Mouse (Mus musculus): ENCODE data around the gene Ldhc.
A peak's percentile ranks its signal among the peaks of the same experiment; 100 is the strongest.
"Not testable (repeated sequence)": the region's sequence is repeated elsewhere in the genome, so short reads cannot be mapped to it uniquely, and the experiment has no call there.

The Ldhc gene

GRCm38 (mm10) chr7:46842278-46842677, 18.7 kb upstream of the Ldhc start:
- no peak for DNase-seq (ENCODE audit: low read depth, low spot score)

GRCm38 (mm10) chr7:46843576-46843975, 17.4 kb upstream of the Ldhc start:
- no peak for DNase-seq (ENCODE audit: low read depth, low spot score)

GRCm38 (mm10) chr7:46845211-46845977, 15.6 kb upstream of the Ldhc start:
- DNase-seq (ENCODE audit: low read depth, low spot score), result peak; percentile 96

GRCm38 (mm10) chr7:46845978-46846485, 15.0 kb upstream of the Ldhc start:
- DNase-seq (ENCODE audit: low read depth, low spot score), result peak; percentile 66

- DNase-seq (ENCODE audit: low read depth, low spot score), result peak; percentile 79
Measured at GRCm38 (mm10) chr7:46846486-46847244, 14.3 kb upstream of the Ldhc start.

- DNase-seq (ENCODE audit: low read depth, low spot score), result no peak
Measured at GRCm38 (mm10) chr7:46849287-46849686, 11.7 kb upstream of the Ldhc start.

GRCm38 (mm10) chr7:46851026-46851425, 10.0 kb upstream of the Ldhc start:
- no peak for DNase-seq (ENCODE audit: low read depth, low spot score)

GRCm38 (mm10) chr7:46852666-46853065, 8.3 kb upstream of the Ldhc start:
- no peak for DNase-seq (ENCODE audit: low read depth, low spot score)

GRCm38 (mm10) chr7:46853365-46853764, 7.6 kb upstream of the Ldhc start:
- DNase-seq (ENCODE audit: low read depth, low spot score), result no peak

DNA sequence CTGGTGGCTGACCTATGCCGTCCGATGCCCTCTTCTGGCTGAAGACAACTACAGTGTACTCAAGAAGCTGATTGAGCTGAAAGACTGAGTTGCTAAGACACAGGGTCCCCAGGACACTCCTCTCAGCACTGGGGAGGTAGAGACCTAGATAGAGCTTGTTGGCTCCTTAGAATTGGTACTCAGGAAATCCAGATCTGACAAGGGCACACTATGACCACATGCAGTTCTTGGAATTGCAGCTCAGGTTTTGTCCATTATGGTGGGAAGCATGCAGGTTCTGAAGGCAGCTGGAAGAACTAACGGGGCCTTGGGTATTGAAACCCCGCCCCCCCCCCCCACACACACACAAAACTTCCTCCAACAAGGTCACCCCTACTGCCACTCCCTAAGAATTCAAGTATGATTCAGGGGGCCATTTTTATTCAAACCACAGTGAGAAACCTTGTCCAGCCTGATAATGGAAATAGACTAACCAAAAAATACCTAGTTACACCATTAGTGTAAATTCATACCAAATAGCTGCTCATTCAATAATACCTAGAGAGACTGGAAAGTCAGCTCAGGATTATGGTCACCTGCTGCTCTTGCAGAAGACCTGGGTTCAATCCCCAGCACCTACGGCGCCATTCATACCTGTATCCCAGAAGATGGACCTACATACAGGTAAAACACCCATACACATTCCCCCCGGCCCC, 5.0 kb upstream of the Ldhc start:
- DNase-seq (ENCODE audit: low read depth, low spot score), result no peak

DNA sequence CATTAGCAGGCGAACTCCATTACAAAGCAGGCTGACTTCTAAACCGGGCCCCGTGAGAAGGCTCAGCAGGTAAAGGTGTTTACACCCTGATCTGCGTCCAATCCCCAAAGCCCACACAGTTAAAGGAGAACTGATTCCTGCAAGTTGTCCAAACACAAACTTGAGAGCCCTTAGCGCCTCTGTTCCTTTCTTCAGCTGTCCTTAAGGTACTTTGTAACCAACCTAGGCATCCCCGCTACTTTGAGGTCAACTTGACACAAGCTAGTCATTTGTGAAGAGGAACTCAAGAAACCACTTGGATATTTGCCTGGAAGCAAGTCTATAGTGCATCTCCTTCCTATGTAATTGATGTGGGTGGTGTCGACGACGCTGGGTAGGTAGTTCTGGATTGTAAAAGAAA, 3.6 kb upstream of the Ldhc start:
- no peak for DNase-seq (ENCODE audit: low read depth, low spot score)

- DNase-seq (ENCODE audit: low read depth, low spot score), result peak; percentile 58
Measured at GRCm38 (mm10) chr7:46859031-46859430, 2.0 kb upstream of the Ldhc start.

GRCm38 (mm10) chr7:46871988-46872387, 11.0 kb downstream of the Ldhc start:
- DNase-seq (ENCODE audit: low read depth, low spot score), result no peak

DNA sequence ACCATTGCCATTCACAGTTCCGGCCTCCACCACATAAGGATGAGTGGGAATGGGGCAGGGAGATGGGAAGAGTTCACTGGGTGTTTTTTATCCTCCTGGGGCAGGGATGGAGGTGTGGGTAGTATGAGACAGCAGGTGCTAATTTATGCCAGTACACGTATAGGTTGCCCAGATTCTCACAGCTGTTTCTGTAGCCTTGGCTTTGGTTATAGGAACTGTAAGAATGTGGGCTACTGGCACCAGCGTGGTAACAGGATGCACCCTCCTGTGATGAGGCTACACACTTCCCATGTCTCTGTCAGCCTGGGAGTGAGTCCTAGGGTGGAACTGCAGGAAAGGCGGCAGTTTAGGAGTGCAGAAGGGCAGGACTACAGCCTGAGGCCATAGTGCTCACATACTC, 15.8 kb downstream of the Ldhc start:
- DNase-seq (ENCODE audit: low read depth, low spot score), result peak; percentile 65

DNA sequence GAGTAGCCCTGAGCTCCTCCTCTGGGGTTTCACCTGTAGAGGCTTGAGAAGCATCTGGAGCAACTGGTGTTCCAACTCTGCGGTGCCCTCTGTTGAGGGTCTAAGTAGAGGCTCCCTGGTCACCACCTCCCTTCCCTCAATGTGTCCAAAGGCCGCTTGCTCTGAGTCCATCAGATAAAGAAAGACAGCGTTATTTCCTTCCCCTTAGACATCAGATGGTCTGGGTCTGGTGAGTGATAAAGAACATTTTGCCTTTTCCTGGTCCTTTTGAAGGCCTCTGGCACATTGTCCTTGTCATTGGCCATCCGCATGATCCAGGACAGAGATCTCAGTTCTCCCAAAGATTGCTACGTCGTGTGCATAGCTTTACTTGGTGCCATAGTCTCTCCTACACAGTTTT, 16.3 kb downstream of the Ldhc start:
- DNase-seq (ENCODE audit: low read depth, low spot score), result no peak

DNA sequence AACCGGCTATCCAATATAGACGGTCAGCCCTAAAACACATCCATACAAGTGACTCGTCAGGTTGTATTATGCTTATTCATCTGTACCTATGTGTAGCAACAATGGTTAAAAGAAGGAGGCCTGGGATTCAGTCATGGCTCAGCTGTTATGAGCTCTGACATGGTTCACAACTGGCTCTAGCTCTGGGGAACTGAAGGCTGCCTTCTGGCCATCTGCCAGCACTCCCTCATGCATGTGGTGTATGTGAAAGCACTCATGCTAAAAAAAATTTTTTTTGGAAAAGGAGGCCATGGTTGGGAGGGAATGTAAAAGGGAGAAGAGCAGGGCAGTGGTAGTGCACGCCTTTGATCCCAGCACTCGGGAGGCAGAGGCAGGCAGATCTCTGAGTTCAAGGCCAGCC, 18.8 kb downstream of the Ldhc start:
- no peak for DNase-seq (ENCODE audit: low read depth, low spot score)

DNA sequence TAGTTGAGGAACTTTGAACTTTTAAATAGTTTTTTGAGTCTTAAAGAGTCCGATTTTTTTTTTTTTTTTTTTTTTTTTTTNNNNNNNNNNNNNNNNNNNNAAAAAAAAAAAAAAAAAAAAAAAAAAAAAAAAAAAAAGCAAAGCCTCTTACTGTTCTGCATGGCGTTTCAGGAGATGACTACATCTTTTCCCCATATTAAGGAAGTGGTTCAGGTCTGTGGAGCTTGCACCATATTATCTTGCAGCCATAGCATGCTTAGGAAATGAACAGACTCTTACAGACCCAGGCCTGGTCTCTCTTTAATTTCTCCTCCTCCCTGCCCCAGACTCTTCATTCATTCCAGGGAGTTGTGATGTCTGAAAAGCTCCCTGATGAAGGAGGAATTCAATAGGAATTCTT, 20.0 kb downstream of the Ldhc start:
- no peak for DNase-seq (ENCODE audit: low read depth, low spot score)

- not testable (repeated sequence) for DNase-seq (ENCODE audit: low read depth, low spot score)
Measured at GRCm38 (mm10) chr7:46881941-46882340, 20.9 kb downstream of the Ldhc start.

DNA sequence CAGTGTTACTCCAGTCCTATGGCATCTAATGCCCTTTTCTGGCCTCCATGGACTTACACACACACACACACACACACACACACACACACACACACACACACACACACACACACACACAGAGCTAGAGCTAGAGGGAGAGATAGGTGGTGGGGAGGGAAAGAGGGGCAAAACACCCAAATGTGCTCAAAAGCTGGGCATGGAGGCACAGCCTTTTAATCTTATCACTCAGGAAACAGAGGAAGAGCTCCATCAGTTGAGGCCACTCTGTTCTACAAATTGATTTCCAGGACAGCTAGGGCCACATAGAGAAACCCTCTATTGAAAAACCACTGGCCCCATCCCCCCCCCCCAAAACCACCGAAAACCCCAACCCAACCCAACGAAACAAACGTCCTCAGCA, 22.3 kb downstream of the Ldhc start:
- no peak for DNase-seq (ENCODE audit: low read depth, low spot score)

DNA sequence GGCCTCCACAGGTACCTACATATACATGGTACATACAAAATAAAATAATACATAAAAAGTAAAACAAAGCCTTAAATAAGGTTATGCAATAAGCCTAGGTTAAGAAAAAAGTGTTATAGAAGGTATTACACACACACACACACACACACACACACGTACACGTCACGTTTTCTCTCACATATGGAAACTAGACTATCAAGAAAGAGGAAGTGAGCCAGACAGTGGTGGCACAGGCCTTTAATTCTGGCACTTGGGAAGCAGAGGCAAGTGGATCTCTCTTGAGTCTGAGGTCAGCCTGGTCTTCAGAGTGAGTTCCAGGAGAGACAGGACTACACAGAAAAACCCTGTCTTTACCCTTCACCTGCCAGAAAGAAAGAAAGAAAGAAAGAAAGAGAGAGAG, 34.5 kb downstream of the Ldhc start:
- no peak for DNase-seq (ENCODE audit: low read depth, low spot score)

DNA sequence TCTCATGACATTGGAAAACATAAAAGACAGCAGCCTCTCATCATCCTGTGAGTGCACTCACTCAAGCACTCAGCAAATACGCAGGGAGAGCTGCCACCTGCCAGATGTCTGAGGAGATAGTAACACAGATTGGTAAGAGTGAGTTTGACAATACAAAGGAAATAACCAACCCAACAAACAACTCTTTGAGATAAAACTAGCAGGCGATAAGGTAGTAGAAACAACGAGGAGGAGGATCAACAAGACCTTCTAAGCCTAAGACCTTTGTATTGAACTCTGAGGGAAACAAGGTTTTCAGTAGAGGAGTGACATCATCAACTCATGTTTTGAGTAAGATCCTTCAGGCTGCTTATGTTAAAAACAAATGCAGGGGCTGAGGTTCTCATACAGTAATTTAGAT, 38.3 kb downstream of the Ldhc start:
- no peak for DNase-seq (ENCODE audit: low read depth, low spot score)

DNA sequence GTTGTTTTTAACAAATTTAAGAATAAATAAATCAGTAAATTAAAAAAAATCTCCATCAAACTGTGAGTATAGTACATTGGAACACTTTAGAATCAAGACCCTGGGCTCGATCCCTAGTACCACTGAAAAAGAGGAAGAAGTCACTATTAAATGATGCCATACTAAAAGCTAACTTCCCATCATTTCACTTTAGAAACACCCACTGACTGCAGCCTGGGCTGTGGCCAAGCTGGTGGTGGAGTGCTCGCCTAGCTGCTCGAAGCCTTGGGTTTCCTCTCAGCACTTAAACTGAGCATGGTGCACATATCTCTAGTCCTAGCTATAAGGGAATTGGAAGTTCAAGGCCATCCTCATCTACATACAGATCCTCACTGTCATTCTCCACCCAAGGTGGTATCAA, 50.2 kb downstream of the Ldhc start:
- no peak for DNase-seq (ENCODE audit: low read depth, low spot score)

All from brain, adult 2 months (tissue).